In the genomic region with DNA sequence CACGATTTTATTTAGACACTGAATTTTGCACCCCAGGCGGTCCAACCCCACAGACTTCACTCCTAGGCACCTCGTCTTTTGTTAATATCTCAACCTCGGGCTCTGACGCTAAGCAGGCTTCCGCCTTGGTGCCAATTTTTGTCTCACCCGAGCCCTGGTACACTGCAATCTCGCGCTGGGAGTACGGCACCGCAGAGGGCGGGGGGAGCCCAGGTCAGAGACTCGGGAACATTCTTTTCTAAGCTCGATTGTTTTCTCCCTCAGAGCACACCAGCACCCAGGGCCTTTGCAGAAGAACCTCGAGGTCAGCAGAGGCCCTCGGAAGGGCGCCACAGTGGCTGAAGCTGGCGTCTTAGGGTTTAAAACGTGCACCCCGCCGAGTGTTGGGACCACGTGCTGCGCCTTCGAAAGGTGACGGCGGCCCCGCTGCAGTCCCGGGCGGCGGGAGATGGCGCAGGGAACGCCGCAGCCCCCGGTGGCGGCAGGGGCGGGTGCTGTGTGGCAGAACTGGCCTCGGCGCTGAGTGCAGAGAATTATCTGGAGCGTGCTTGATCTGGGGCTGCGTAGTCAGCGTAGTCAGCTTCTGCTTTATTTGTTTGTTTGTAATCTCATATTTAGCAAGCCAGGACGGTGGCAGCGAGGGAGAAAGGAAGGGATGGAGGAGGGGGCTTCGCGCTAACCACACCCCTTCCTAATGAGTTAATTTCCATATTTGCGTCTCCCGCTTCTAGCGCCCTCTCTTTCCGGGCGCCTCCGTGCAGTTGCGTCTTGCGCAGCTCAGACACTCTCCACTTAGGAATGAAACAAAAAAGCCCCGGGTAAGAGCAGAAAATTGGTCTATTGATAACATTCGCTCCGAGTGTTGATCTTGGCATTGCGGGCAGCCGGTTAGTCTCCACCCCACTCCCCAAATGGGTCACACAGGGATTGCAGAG, we compare ENCODE assay signal across 9 mouse cellular contexts. TPM values are rescaled to one million over a fixed set of nuclear protein-coding genes. Genes with fewer than 3 reads are reported as not detected.
DNase-seq lines count a peak whose midpoint lies in the region; ATAC-seq and TF ChIP-seq lines count a peak whose summit lies in the region.
"Had no signal": no experiment of that assay in that cellular context is flagged by ENCODE, and none has a peak within 500 bp of the region (broad histone marks: within the 10 kb centered on the region; RNA-seq: fewer than 3 reads in every experiment).

No protein-coding gene starts in this region.

- no peaks in the 10 kb centered on the region for H3K9me3 ChIP-seq in heart, embryonic 12.5 days (replicated peaks)
- H3K9me3 ChIP-seq in forebrain, postnatal 0 days (ENCODE audit: low read length), result no peaks in the 10 kb centered on the region
- no peaks in the 10 kb centered on the region for H3K9me3 ChIP-seq in liver, embryonic 14.5 days (ENCODE audit: control insufficient read depth, low read length)
- no peaks in the 10 kb centered on the region for H3K9me3 ChIP-seq in stomach, embryonic 16.5 days (replicated peaks; ENCODE audit: control insufficient read depth, low read length)

- H3K27me3 ChIP-seq in heart, embryonic 12.5 days (replicated peaks), result peaks cover 93% of the 10 kb centered on the region
- no peaks in the 10 kb centered on the region for H3K27me3 ChIP-seq in forebrain, postnatal 0 days (ENCODE audit: insufficient read depth, low read length)
- H3K27me3 ChIP-seq in liver, embryonic 14.5 days (ENCODE audit: control insufficient read depth, insufficient read depth, low read length), result peaks cover 85% of the 10 kb centered on the region
- peaks cover 62% of the 10 kb centered on the region for H3K27me3 ChIP-seq in stomach, embryonic 16.5 days (ENCODE audit: control insufficient read depth, insufficient read depth, low read length)

- peak overlapping the region; percentile 46 for H3K4me3 ChIP-seq in heart, embryonic 12.5 days
- H3K4me3 ChIP-seq in forebrain, postnatal 0 days (ENCODE audit: low read depth, low read length), result peak overlapping the region; percentile 39
- peak overlapping the region; percentile 14 to 16; a peak in 2 of 4 replicates for H3K4me3 ChIP-seq in liver, embryonic 14.5 days (ENCODE audit: insufficient read depth in 1 of 2, low read depth in 2 of 2, low read length in 2 of 2)
- H3K4me3 ChIP-seq in stomach, embryonic 16.5 days (replicated peaks; ENCODE audit: low read length), result peak overlapping the region; percentile 46

- no peak; the same call in 1 of the 2 replicates for ATAC-seq in heart, embryonic 12.5 days (ENCODE audit: insufficient number of reproducible peaks, low FRiP score)
- ATAC-seq in forebrain, postnatal 0 days, result peak; percentile 76
- ATAC-seq in liver, embryonic 14.5 days (ENCODE audit: insufficient read depth), result no peak
- ATAC-seq in stomach, embryonic 16.5 days (ENCODE audit: insufficient read depth, low FRiP score), result peak; percentile 77; the same call in 1 of the 2 replicates
- ATAC-seq in erythroid progenitor cell, adult 5-6 weeks (replicated peaks; ENCODE audit: low FRiP score, poor library complexity, severe bottlenecking), result no peak

- H3K4me2 ChIP-seq in heart, embryonic 12.5 days, result peak overlapping the region; percentile 75
- peak overlapping the region; percentile 88 for H3K4me2 ChIP-seq in forebrain, postnatal 0 days (ENCODE audit: low read depth)
- peak overlapping the region; percentile 36 for H3K4me2 ChIP-seq in liver, embryonic 14.5 days (ENCODE audit: low read depth)
- H3K4me2 ChIP-seq in stomach, embryonic 16.5 days (ENCODE audit: low read depth, low read length), result peak overlapping the region; percentile 56

- H3K27ac ChIP-seq in heart, embryonic 12.5 days (ENCODE audit: poor library complexity, severe bottlenecking), result no peak overlapping the region
- peak overlapping the region; percentile 92 for H3K27ac ChIP-seq in forebrain, postnatal 0 days (ENCODE audit: low read depth, low read length)
- H3K27ac ChIP-seq in liver, embryonic 14.5 days, result no peak overlapping the region
- peak overlapping the region; percentile 85 for H3K27ac ChIP-seq in stomach, embryonic 16.5 days (ENCODE audit: low read length)

- no peaks in the 10 kb centered on the region for H3K36me3 ChIP-seq in heart, embryonic 12.5 days
- no peaks in the 10 kb centered on the region for H3K36me3 ChIP-seq in forebrain, postnatal 0 days (ENCODE audit: insufficient read depth)
- no peaks in the 10 kb centered on the region for H3K36me3 ChIP-seq in liver, embryonic 14.5 days (replicated peaks; ENCODE audit: control insufficient read depth, insufficient read depth, low read depth)
- no peaks in the 10 kb centered on the region for H3K36me3 ChIP-seq in stomach, embryonic 16.5 days (ENCODE audit: control insufficient read depth, insufficient read depth, low read length)
- H3K36me3 ChIP-seq: G1E had no signal

- TF ChIP-seq CTCF in forebrain, postnatal 0 days (IDR thresholded peaks at IDR 0.05; ENCODE audit: low read depth), result no peak
- TF ChIP-seq CTCF in liver, embryonic 14.5 days (IDR thresholded peaks at IDR 0.05; ENCODE audit: low read depth), result no peak

- no peak for TF ChIP-seq EP300 in liver, embryonic 14.5 days (IDR thresholded peaks at IDR 0.05; ENCODE audit: low read depth)

- under 1% methylated on average over 58 of the region's 58 CpGs for WGBS in heart, embryonic 12.5 days
- under 1% methylated on average over 58 of the region's 58 CpGs for WGBS in forebrain, postnatal 0 days
- under 1% methylated on average over 58 of the region's 58 CpGs for WGBS in liver, embryonic 14.5 days (ENCODE audit: insufficient replicate concordance)
- under 1% methylated on average over 58 of the region's 58 CpGs for WGBS in stomach, embryonic 16.5 days

- no peak for DNase-seq in heart, adult 8-10 months (ENCODE audit: low spot score)
- DNase-seq in ZHBTc4 (ENCODE audit: low read depth, low spot score), result peak; percentile 76
- DNase-seq in forebrain, postnatal 0 days, result peak; percentile 85
- DNase-seq in liver, embryonic 14.5 days (ENCODE audit: low read depth in 3 of 3, low spot score in 3 of 3), result no peak
- DNase-seq in testis, postnatal 14 days (ENCODE audit: low spot score), result no peak

- no peak overlapping the region; the same call in 1 of the 2 replicates for H3K9ac ChIP-seq in heart, embryonic 12.5 days
- H3K9ac ChIP-seq in forebrain, postnatal 0 days, result peak overlapping the region; percentile 61
- H3K9ac ChIP-seq in liver, embryonic 14.5 days (replicated peaks), result no peak overlapping the region
- peak overlapping the region; percentile 57 for H3K9ac ChIP-seq in stomach, embryonic 16.5 days (ENCODE audit: low read length)

- peaks cover 26% of the 10 kb centered on the region for H3K4me1 ChIP-seq in heart, embryonic 12.5 days (replicated peaks)
- peaks cover 6% of the 10 kb centered on the region for H3K4me1 ChIP-seq in forebrain, postnatal 0 days (ENCODE audit: insufficient read depth)
- H3K4me1 ChIP-seq in liver, embryonic 14.5 days (replicated peaks; ENCODE audit: control insufficient read depth in 2 of 2, insufficient read depth in 2 of 2, low read length in 1 of 2), result no peaks in the 10 kb centered on the region
- peaks cover 2% of the 10 kb centered on the region; the same call in 1 of the 2 replicates for H3K4me1 ChIP-seq in stomach, embryonic 16.5 days (ENCODE audit: control insufficient read depth, insufficient read depth, low read length)

RNA-seq across cellular contexts. Expression of gene Sox2, which starts 13.8 kb away (rescaled TPM):
- 0.34 and 0.68 TPM in 2 replicates for polyA plus RNA-seq in heart, embryonic 12.5 days (2016; fragmentation: Nextera tagmentation; extraction: Ambion mirVana)
- total RNA-seq in heart, adult 8-10 months (2022), result under 1 TPM in 1 of 4 experiments, not detected in 3; 0.20 TPM
- 80.9 and 120 TPM in 2 replicates for total RNA-seq in forebrain, postnatal 0 days (2014; rRNA removed)
- polyA plus RNA-seq in forebrain, postnatal 0 days (2015; fragmentation: Nextera tagmentation; extraction: Ambion mirVana), result 23.1 and 31.0 TPM in 2 replicates
- polyA plus RNA-seq in liver, embryonic 14.5 days (2012; rRNA removed), result 0.06 and 0.18 TPM in 2 replicates
- polyA plus RNA-seq in liver, embryonic 14.5 days (2014; fragmentation: Nextera tagmentation; extraction: Ambion mirVana), result not detected in 2 replicates
- polyA plus RNA-seq in stomach, embryonic 16.5 days (2015; fragmentation: Nextera tagmentation; extraction: Ambion mirVana), result 7.7 and 8.6 TPM in 2 replicates
- total RNA-seq in erythroid progenitor cell, adult 5-6 weeks (2015; ENCODE audit: low replicate concordance), result not detected in 2 replicates
- total RNA-seq in erythroid progenitor cell, adult 5-6 weeks (2017; ENCODE audit: low replicate concordance), result not detected in 2 replicates
- polyA plus RNA-seq: G1E had no signal

Comparison
In these comparisons a context has a peak if more than half of its experiments do, and no peak if none do; other contexts are left out.
1. ATAC-seq: peak in forebrain, postnatal 0 days (single experiment) and stomach, embryonic 16.5 days (single experiment); none in heart, embryonic 12.5 days (single experiment), liver, embryonic 14.5 days (single experiment) and erythroid progenitor cell, adult 5-6 weeks (single experiment).
2. H3K27ac ChIP-seq: peak in forebrain, postnatal 0 days (single experiment) and stomach, embryonic 16.5 days (single experiment); none in heart, embryonic 12.5 days (single experiment) and liver, embryonic 14.5 days (single experiment).
3. H3K4me2 ChIP-seq: peak in every context shown above with its lines; median percentile 88 in forebrain, postnatal 0 days; 75 in heart, embryonic 12.5 days; 56 in stomach, embryonic 16.5 days; 36 in liver, embryonic 14.5 days.
4. H3K9ac ChIP-seq: peak in forebrain, postnatal 0 days (single experiment) and stomach, embryonic 16.5 days (single experiment); none in heart, embryonic 12.5 days (single experiment) and liver, embryonic 14.5 days (single experiment).
5. DNase-seq: peak in ZHBTc4 (single experiment) and forebrain, postnatal 0 days (single experiment); none in heart, adult 8-10 months (single experiment), liver, embryonic 14.5 days (0 of 3) and testis, postnatal 14 days (single experiment).
6. Peak in every context shown above with its lines, with median percentiles within 50 percentile points of each other: H3K4me3 ChIP-seq.